Mouse (Mus musculus) spleen, postnatal 10 days (tissue): ENCODE data around the gene Malrd1.
"Not testable (repeated sequence)": the region's sequence is repeated elsewhere in the genome, so short reads cannot be mapped to it uniquely, and the experiment has no call there.

Source experiments
- DNase-seq, 2 experiments: peaks; one replicate each; pipeline ENCODE4 v3.0.0; 2021 to 2022; ENCODE audit warnings: low spot score in 2 of 2

The Malrd1 gene

GRCm38 (mm10) chr2:15526241-15526924, at the start of gene Malrd1:
Gene Malrd1 (plus strand): TSS chr2:15526479.
- no peak for DNase-seq

GRCm38 (mm10) chr2:15538643-15539042, 12.4 kb downstream of the Malrd1 start:
- no peak for DNase-seq

GRCm38 (mm10) chr2:15613327-15613948, 87.2 kb downstream of the Malrd1 start:
- DNase-seq = no peak

DNA sequence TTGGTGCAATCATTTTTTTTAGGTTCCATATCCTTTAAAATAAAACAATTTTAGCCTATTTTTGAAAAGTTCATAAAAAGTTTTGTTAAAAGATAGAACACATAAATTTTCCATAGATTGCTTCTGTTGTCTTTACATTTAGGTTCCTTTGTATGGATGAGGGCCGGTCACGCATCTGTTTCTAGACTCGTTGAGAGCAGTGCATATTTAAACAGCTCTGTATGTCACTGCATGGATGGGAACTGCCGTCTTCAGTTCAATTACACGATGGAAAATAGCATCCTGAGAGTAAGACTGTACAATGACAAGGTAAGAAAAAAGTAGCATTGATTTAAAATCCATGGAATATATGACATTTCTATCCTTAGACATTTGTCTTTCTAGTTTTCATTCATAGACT, 87.7 kb downstream of the Malrd1 start:
- no peak for DNase-seq

GRCm38 (mm10) chr2:15635761-15636160, 109.5 kb downstream of the Malrd1 start:
- DNase-seq = no peak

GRCm38 (mm10) chr2:15643864-15644263, 117.6 kb downstream of the Malrd1 start:
- no peak for DNase-seq

DNA sequence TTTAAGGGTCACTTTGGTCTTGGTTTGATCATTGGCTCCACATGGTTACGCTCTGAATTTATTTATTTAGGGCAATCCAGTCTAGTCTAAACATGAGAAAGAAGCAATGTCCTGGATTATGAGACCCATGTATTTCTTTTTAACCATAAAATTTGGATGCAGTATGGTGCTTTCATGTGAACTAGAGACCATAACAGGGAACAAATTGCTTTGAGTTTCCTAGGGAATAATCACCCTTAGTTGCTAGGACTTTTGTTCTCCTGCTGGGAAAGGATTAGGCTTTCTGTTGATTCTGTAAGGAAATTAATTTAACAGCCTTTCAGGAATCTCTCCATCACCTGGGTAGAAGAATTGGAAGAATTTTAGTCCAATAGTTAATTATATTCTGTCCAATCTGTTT, 130.1 kb downstream of the Malrd1 start:
- no peak for DNase-seq

DNA sequence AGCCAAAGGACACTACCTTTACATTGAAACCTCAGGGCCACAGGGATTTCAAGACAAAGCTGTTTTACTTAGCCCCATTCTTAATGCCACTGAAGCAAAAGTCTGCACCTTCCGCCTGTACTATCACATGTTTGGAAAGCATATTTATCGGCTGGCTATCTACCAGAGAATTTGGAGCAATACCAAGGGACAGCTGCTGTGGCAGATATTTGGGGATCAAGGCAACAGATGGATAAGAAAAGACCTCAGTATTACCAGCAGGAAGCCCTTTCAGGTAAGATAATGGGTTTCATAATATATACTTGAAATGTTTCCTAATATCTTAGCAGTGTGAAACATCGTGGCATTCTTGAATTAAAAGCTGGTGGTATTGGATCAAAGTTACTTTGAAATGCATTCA, 176.7 kb downstream of the Malrd1 start:
- no peak for DNase-seq

DNA sequence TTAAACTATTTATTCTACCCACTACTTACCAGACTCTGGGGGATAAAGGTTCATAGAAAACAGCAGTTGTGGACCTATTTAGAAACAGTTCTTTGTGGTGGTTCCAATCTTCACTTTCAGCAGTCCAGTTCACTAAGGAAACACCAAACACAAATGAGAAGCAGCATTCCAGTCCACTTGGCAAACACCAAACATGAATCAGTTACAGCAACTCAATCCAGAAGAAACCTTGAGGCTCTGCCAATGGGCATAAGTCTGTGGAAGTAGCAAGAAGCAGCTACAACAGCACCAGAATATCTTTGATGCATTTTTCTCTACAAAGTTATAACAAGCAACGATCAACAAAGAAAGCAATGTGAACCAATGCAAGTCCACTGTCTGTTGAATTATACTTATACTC, 214.7 kb downstream of the Malrd1 start:
- no peak for DNase-seq

DNA sequence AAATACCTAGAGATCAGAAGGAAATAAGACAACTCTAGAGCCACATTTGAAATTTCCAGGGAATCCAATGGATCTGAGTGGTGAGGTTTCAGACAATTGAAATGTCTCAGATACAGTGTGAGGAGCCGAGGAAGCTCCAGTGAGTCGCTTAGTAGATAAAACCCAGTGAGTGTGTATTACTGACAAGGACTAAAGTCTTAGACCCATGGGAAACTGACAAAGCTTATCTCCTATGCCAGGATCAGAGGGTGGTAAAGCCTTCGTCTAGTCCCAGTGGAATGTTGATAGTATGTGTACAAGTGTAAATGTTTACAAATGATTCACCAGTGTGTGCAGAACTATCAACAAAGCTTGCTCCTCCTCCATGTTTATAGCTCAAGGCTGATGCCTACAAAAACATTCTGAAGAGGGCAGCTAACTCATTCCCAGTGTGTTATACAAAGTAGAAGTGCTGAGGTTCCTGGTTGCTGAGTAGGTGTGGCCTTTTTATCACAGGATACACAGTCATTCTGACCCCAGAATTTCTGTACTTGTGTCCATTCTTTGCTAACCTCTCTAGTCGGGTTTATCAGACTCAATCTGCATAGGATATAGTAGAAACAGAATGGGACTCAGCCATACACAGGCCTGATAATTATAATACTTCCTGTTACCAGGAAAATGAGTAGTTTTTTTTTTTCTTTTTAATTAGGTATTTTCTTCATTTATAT, 218.9 kb downstream of the Malrd1 start:
- no peak for DNase-seq

DNA sequence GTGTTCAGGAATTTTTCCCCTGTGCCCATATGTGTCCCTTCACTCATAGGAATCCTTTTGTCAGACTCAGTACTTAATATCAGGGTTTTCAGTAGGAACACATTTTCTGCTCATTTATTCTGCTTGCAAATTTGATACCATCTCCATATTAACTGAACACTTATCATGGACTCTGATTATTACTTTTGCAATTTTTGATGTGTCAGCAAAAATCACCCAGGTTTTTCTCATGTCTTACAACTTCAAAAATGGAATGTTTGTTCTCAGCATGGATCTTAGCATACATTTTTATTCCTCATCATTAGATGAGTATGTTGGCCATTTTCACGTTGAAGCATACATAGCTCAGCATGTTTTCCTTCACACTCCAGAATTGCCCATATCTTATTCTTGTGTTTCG, 258.5 kb downstream of the Malrd1 start:
- DNase-seq = no peak

GRCm38 (mm10) chr2:15815724-15816123, 289.4 kb downstream of the Malrd1 start:
- DNase-seq = no peak

DNA sequence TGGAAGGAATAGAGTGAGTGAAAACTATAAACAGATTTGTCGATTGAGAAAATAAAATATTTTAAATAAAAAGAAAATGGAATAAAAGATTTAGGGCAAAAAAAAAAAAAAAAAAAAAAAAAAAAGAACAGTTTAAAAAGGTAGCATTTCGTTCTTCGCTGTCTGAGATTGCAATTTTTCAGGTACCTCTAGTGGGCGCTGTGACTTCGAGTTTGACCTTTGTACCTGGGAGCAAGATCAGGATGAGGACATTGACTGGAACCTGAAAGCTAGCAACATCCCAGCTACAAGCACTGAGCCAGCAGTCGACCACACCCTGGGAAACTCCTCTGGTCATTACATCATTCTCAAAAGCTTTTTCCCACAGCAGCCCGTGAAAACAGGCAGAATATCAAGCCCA, 343.1 kb downstream of the Malrd1 start:
- DNase-seq = no peak

DNA sequence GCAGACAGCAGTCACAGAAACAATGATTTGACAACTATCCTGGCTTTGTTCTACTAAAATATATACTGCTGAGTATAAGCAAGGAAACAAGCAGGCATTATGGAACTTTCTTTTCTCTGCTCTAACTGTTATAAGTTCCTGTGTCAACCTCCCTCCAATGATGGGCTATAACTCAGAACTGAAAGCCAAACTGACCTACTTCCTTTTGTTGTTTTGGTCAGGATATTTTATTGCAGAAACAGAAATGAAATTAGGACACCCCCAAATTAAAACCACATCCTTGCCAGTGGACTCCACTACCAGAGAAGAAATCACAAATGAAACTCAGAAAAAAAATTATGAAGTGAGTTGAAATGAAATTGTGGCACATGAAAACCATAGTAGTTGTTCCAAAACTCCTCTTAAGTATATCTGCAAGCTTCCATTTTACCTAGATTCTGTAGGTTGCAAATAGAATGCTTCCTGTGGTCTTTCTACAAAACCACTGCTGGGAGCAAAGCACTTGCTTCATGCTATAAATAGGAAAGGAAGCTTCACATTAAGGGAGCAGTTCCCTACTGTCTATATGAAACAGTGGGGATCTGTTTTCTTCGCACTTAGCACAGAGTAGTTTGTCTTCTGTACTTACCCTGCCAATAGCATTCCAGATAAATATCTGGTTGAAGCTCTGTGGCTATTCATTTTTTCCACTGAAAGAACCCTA, 367.3 kb downstream of the Malrd1 start:
- no peak for DNase-seq

- DNase-seq = no peak
Observed at GRCm38 (mm10) chr2:15925432-15925831, 399.2 kb downstream of the Malrd1 start.

- DNase-seq = no peak
Observed at GRCm38 (mm10) chr2:15926041-15926440, 399.8 kb downstream of the Malrd1 start.

- no peak for DNase-seq
Observed at GRCm38 (mm10) chr2:15931479-15931878, 405.2 kb downstream of the Malrd1 start.

DNA sequence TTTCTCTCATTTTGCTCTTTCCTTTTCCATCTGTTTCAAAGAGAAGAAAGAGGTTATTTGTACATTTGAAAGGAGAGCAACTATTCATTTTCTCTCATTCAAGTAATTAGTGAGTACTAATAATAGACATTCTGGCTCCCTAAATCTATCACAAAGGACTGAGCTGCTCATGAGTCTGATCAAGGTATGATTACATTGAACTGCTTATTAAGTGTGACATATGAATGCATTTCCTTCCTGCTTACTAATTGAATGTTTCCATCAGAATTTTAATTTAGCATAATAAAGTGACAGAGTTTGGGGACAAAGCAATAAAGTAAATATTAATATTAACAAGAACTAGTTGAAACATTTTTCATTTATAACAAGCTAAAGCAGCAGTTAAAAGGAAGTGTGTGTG, 405.6 kb downstream of the Malrd1 start:
- DNase-seq = no peak

DNA sequence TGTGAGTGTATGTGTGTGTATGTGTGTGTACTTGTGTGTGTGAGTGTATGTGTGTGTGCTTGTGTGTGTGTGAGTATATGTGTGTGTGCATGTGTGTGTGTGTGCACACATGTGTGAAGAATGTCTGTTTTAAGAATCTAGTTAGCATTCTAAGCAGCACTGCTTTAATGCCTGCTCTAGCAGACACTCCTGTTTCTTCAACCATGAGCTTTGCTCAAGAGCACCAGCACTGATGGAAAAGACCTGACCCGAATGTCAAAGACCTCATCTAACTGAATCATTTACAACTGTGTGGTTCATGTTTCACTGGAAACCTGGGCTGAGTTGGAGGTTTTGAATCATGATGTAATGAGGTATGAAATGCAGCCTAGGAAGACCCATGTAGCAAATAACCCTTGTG, 406.1 kb downstream of the Malrd1 start:
- DNase-seq = no peak

GRCm38 (mm10) chr2:16002925-16003324, 476.6 kb downstream of the Malrd1 start:
- no peak for DNase-seq

- not testable (repeated sequence) for DNase-seq
Observed at GRCm38 (mm10) chr2:16017046-16017445, 490.8 kb downstream of the Malrd1 start.

GRCm38 (mm10) chr2:16017719-16018118, 491.4 kb downstream of the Malrd1 start:
- DNase-seq = not testable (repeated sequence)
